Mouse (Mus musculus): ENCODE data around the gene Hsf4. TPM values are rescaled to one million over a fixed set of nuclear protein-coding genes. Genes with fewer than 3 reads are reported as not detected.

Hsf4 gene
- polyA plus RNA-seq (2014; fragmentation: Illumina TruSeq; extraction: RNeasy Lipid Tissue Mini Kit (QIAGEN cat#74804); ENCODE audit: low replicate concordance) = not detected

GRCm38 (mm10) chr8:105269461-105269947 lies at the start of gene Hsf4:
Gene Hsf4, plus strand, starts transcription at chr8:105269801.

GRCm38 (mm10) chr8:105224413-105225271 lies 45.0 kb upstream of the Hsf4 start, which contains the start of gene D230025D16Rik:
Gene D230025D16Rik, plus strand, starts transcription at chr8:105225145.

GRCm38 (mm10) chr8:105254966-105255350 lies 14.6 kb upstream of the Hsf4 start, which contains the start of gene B3gnt9:
Gene B3gnt9, minus strand, starts transcription at chr8:105255153.

GRCm38 (mm10) chr8:105264024-105264982 lies 5.3 kb upstream of the Hsf4 start, which contains the start of the genes Tradd and Fbxl8:
Gene Tradd, minus strand, starts transcription at chr8:105264609.
Gene Fbxl8, plus strand, starts transcription at chr8:105264648.

GRCm38 (mm10) chr8:105275840-105276239 lies 6.2 kb downstream of the Hsf4 start, which contains the start of gene Nol3:
Gene Nol3, plus strand, starts transcription at chr8:105276140.

GRCm38 (mm10) chr8:105289805-105290460 lies 20.3 kb downstream of the Hsf4 start, which contains the start of gene 4931428F04Rik:
Gene 4931428F04Rik, minus strand, starts transcription at chr8:105289864.

GRCm38 (mm10) chr8:105295895-105296573 lies 26.4 kb downstream of the Hsf4 start, which contains the start of gene Exoc3l:
Gene Exoc3l, minus strand, starts transcription at chr8:105296101.

GRCm38 (mm10) chr8:105297511-105298192 lies 28.1 kb downstream of the Hsf4 start, which contains the start of gene E2f4:
Gene E2f4, plus strand, starts transcription at chr8:105297663.

GRCm38 (mm10) chr8:105305211-105306145 lies 35.9 kb downstream of the Hsf4 start, which contains the start of gene Elmo3:
Gene Elmo3, plus strand, starts transcription at chr8:105305601.

Other genes starting within 250 kb of the Hsf4 start
- 3.9 TPM for gene Ces3a, start 221.2 kb upstream of the Hsf4 start, polyA plus RNA-seq (2014; fragmentation: Illumina TruSeq; extraction: RNeasy Lipid Tissue Mini Kit (QIAGEN cat#74804); ENCODE audit: low replicate concordance)
- gene Ces3b, start 186.0 kb upstream of the Hsf4 start, polyA plus RNA-seq (2014; fragmentation: Illumina TruSeq; extraction: RNeasy Lipid Tissue Mini Kit (QIAGEN cat#74804); ENCODE audit: low replicate concordance) = not detected
- gene Ces4a, start 138.0 kb upstream of the Hsf4 start, polyA plus RNA-seq (2014; fragmentation: Illumina TruSeq; extraction: RNeasy Lipid Tissue Mini Kit (QIAGEN cat#74804); ENCODE audit: low replicate concordance) = not detected
- gene Cbfb, start 99.1 kb upstream of the Hsf4 start, polyA plus RNA-seq (2014; fragmentation: Illumina TruSeq; extraction: RNeasy Lipid Tissue Mini Kit (QIAGEN cat#74804); ENCODE audit: low replicate concordance) = 98.9 TPM
- gene D230025D16Rik, start 44.7 kb upstream of the Hsf4 start, polyA plus RNA-seq (2014; fragmentation: Illumina TruSeq; extraction: RNeasy Lipid Tissue Mini Kit (QIAGEN cat#74804); ENCODE audit: low replicate concordance) = 25.7 TPM
- gene B3gnt9, start 14.6 kb upstream of the Hsf4 start, polyA plus RNA-seq (2014; fragmentation: Illumina TruSeq; extraction: RNeasy Lipid Tissue Mini Kit (QIAGEN cat#74804); ENCODE audit: low replicate concordance) = 1.2 TPM
- 2.2 TPM for gene Tradd, start 5.2 kb upstream of the Hsf4 start, polyA plus RNA-seq (2014; fragmentation: Illumina TruSeq; extraction: RNeasy Lipid Tissue Mini Kit (QIAGEN cat#74804); ENCODE audit: low replicate concordance)
- gene Fbxl8, start 5.2 kb upstream of the Hsf4 start, polyA plus RNA-seq (2014; fragmentation: Illumina TruSeq; extraction: RNeasy Lipid Tissue Mini Kit (QIAGEN cat#74804); ENCODE audit: low replicate concordance) = not detected
- gene Nol3, start 6.3 kb downstream of the Hsf4 start, polyA plus RNA-seq (2014; fragmentation: Illumina TruSeq; extraction: RNeasy Lipid Tissue Mini Kit (QIAGEN cat#74804); ENCODE audit: low replicate concordance) = 0.11 TPM
- gene 4931428F04Rik, start 20.1 kb downstream of the Hsf4 start, polyA plus RNA-seq (2014; fragmentation: Illumina TruSeq; extraction: RNeasy Lipid Tissue Mini Kit (QIAGEN cat#74804); ENCODE audit: low replicate concordance) = not detected
- not detected for gene Exoc3l, start 26.3 kb downstream of the Hsf4 start, polyA plus RNA-seq (2014; fragmentation: Illumina TruSeq; extraction: RNeasy Lipid Tissue Mini Kit (QIAGEN cat#74804); ENCODE audit: low replicate concordance)
- gene E2f4, start 27.9 kb downstream of the Hsf4 start, polyA plus RNA-seq (2014; fragmentation: Illumina TruSeq; extraction: RNeasy Lipid Tissue Mini Kit (QIAGEN cat#74804); ENCODE audit: low replicate concordance) = 6.3 TPM
- 3.3 TPM for gene Elmo3, start 35.8 kb downstream of the Hsf4 start, polyA plus RNA-seq (2014; fragmentation: Illumina TruSeq; extraction: RNeasy Lipid Tissue Mini Kit (QIAGEN cat#74804); ENCODE audit: low replicate concordance)
- gene Lrrc29, start 56.5 kb downstream of the Hsf4 start, polyA plus RNA-seq (2014; fragmentation: Illumina TruSeq; extraction: RNeasy Lipid Tissue Mini Kit (QIAGEN cat#74804); ENCODE audit: low replicate concordance) = 0.19 TPM
- 9.5 TPM for gene Tmem208, start 56.6 kb downstream of the Hsf4 start, polyA plus RNA-seq (2014; fragmentation: Illumina TruSeq; extraction: RNeasy Lipid Tissue Mini Kit (QIAGEN cat#74804); ENCODE audit: low replicate concordance)
- 0.11 TPM for gene Fhod1, start 78.2 kb downstream of the Hsf4 start, polyA plus RNA-seq (2014; fragmentation: Illumina TruSeq; extraction: RNeasy Lipid Tissue Mini Kit (QIAGEN cat#74804); ENCODE audit: low replicate concordance)
- not detected for gene Slc9a5, start 79.0 kb downstream of the Hsf4 start, polyA plus RNA-seq (2014; fragmentation: Illumina TruSeq; extraction: RNeasy Lipid Tissue Mini Kit (QIAGEN cat#74804); ENCODE audit: low replicate concordance)
- not detected for gene Plekhg4, start 103.5 kb downstream of the Hsf4 start, polyA plus RNA-seq (2014; fragmentation: Illumina TruSeq; extraction: RNeasy Lipid Tissue Mini Kit (QIAGEN cat#74804); ENCODE audit: low replicate concordance)
- gene Kctd19, start 143.7 kb downstream of the Hsf4 start, polyA plus RNA-seq (2014; fragmentation: Illumina TruSeq; extraction: RNeasy Lipid Tissue Mini Kit (QIAGEN cat#74804); ENCODE audit: low replicate concordance) = not detected
- gene Lrrc36, start 143.8 kb downstream of the Hsf4 start, polyA plus RNA-seq (2014; fragmentation: Illumina TruSeq; extraction: RNeasy Lipid Tissue Mini Kit (QIAGEN cat#74804); ENCODE audit: low replicate concordance) = not detected
- gene Tppp3, start 201.7 kb downstream of the Hsf4 start, polyA plus RNA-seq (2014; fragmentation: Illumina TruSeq; extraction: RNeasy Lipid Tissue Mini Kit (QIAGEN cat#74804); ENCODE audit: low replicate concordance) = not detected
- 0.45 TPM for gene Zdhhc1, start 227.1 kb downstream of the Hsf4 start, polyA plus RNA-seq (2014; fragmentation: Illumina TruSeq; extraction: RNeasy Lipid Tissue Mini Kit (QIAGEN cat#74804); ENCODE audit: low replicate concordance)
- gene Hsd11b2, start 249.0 kb downstream of the Hsf4 start, polyA plus RNA-seq (2014; fragmentation: Illumina TruSeq; extraction: RNeasy Lipid Tissue Mini Kit (QIAGEN cat#74804); ENCODE audit: low replicate concordance) = 0.89 TPM

All from small intestine, adult 10 weeks (tissue).